Mouse (Mus musculus) common myeloid progenitor, adult 5-6 weeks (primary cell): ENCODE measurements around the gene Hoxa6. TPM values are rescaled to one million over a fixed set of nuclear protein-coding genes. Genes with fewer than 3 reads are reported as not detected.

ENCODE experiments used
- ATAC-seq: replicated peaks from 2 replicates; pipeline ENCODE4 v1.8.0; 2016; ENCODE audit warnings: low read depth, mild to moderate bottlenecking, moderate TSS enrichment, inconsistent platforms; ENCODE audit not compliant: poor library complexity, severe bottlenecking
- total RNA-seq: library from RNA; stranded (forward); fragments of 200-1000, 187-1606 nt; gene quantifications from 2 replicates; pipeline ENCODE4 v1.2.3, GENCODE M21; 2017

The Hoxa6 gene
- total RNA-seq, 1 experiment from 2014 or later, result not detected

GRCm38 (mm10) chr6:52217895-52218642, 9.5 kb upstream of the Hoxa6 start:
- no peak for ATAC-seq

- peak; percentile 47 for ATAC-seq
Measured at GRCm38 (mm10) chr6:52217459-52217768, 8.9 kb upstream of the Hoxa6 start.

DNA sequence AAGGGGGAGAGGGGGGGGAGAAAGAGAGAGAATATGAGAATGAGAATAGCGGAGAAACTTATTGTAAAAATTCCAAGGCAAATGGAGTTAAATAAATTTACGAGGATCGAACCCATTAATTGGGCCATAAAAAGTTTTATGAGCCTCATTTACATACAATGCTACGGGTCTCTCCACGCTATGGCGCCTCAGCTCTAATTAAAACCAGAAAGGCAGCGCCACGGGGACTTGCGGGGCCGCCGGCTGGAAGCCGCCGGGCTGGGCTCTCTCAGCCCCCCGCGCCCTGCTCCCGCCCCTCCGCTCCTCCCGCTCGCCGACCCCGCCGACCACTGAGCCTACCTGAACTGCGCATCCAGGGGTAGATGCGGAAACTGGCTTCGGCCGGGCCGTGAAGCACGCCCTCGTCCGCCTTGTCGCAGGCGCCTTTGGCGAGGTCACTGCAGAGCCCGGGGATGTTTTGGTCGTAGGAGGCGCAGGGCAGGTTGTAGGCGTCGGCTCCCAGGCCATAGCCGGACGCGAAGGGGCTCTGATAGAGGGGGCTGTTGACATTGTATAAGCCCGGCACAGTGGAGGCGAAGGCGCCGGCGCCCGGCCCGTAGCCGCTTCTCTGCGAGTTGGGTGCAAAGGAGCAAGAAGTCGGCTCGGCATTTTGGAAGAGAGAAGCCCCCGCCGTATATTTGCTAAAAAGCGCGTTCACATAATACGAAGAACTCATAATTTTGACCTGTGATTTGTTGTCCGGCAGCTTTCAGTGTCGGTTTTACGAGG, 8.4 kb upstream of the Hoxa6 start:
- ATAC-seq, result no peak

DNA sequence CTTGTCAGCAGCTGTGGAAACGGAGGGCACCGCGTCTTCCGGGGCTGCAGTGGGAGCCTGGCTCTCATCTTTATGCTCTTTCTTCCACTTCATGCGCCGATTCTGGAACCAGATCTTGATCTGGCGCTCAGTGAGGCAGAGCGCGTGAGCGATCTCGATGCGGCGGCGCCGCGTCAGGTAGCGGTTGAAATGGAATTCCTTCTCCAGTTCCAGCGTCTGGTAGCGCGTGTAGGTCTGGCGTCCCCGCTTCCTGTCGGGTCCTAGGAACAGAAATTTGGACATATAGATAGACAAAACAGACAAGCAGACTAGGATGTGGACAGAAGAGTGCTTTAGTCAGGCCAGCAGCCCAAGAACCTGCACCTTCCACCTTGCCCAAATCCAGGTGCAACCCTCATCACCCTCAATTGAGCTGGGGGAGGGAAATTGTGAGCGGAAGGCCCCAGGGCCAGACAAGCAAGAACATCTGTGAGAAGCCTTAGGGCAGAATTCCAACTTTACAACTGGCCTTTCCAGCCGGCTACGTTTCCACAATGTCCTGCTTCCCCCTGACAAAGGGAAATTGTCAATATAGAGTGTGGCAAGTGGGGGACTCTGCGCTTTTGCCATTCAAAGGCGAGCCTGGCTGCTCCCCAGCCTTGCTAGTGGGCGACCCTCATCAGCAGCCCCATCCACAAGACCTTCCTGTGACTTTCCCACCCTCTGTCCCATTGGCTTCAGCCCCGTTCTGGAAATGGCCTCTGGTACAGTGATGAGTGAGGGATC, 7.4 kb upstream of the Hoxa6 start:
- no peak for ATAC-seq

DNA sequence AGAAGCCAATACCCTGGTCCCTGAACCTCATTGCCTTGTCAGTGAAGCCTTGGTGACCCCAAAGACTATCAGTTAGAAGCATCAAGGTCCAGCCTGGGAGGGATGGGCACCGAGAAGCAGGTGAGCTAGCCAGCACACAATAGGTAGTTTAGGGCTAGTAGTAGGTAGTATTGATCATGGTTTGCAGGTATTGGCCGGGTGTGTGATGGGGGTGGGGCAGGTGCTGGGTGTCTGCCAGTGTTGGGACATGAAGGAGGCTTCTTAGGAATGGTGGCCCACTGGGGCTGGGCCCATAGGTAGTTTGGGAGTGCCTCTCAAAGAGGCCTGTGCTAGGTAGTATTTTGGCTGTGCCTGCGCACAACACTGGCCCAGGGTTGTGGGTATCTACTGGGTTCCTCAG, 6.5 kb upstream of the Hoxa6 start:
- ATAC-seq, result no peak

GRCm38 (mm10) chr6:52214271-52214670, 5.7 kb upstream of the Hoxa6 start:
- ATAC-seq, result no peak

DNA sequence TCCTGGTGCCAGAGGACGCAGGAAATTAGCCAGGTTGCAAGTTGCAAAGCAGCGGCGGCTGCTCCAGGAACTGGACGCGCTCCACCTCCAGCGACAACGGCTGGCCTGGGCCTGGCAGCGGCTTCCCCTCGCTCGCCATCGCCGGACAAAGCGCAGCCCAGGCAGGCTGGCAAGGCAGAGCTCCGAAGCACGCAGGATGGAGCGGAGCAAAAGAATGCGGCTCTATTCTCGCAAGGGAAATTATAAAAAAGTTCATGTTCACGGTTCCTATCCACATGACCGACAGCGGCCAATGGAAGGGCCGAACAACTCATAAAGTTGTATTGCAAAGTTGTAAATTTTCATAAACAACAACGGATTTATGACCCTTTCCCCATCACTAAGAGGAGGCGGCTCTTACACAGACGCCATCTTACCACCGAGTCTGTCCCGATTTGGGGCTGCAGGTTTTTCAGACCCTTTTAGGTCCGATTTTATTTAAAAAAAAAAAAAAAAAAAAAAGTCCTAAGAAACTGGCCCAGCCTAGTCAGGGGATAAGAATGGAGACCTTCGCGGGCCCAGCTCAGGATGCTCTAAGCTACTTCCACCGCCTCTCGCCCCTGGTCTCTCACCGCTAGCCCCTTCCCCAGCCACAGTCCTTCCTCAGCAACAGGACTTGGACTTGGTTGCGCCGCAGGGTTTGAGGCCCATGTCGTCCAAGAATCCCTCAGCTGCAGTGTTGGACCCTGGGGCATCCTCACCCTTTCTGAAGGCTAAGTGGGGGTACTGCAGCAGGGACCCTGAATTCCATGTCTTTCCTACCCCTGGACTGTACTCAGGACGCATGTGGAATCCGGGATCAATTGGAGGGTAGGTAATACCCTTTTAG, 4.8 kb upstream of the Hoxa6 start, which contains the start of the genes Hoxa3 and Gm28308:
Hoxa3 (minus strand) TSS at position 218 of the 868 bp plus-strand sequence.
Gm28308 (minus strand) TSS at position 221 of the 868 bp plus-strand sequence.
- ATAC-seq, result peak; percentile 20

- peak; percentile 29 for ATAC-seq
Measured at GRCm38 (mm10) chr6:52212556-52213118, 4.1 kb upstream of the Hoxa6 start.

DNA sequence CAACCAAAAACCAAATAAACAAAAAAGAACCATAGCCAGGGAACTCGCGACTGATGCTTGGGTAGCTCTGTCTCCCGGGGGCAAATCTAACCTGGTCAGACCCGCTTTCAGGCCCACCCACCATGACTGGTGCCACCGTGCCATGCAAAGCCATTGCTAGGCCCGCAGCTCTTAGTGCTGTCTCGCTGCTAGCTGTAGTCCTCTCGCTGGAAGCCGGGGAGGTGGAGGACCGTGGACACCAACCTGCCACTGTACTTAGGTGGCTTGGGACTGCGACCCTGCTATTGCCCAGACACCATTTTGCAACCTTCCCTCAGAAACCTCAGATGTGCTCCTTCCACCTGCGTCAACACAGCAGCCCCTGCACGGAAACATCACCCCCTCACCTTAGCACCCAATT, 3.4 kb upstream of the Hoxa6 start:
- 0 out of 2 replicates have a peak, but pooled peaks have one; percentile 2 for ATAC-seq

- ATAC-seq, result peak; percentile 68
Measured at GRCm38 (mm10) chr6:52211170-52211935, 2.8 kb upstream of the Hoxa6 start.

GRCm38 (mm10) chr6:52209685-52210046, 1.1 kb upstream of the Hoxa6 start:
- no peak for ATAC-seq

GRCm38 (mm10) chr6:52208868-52209684, 554 bp upstream of the Hoxa6 start:
- no peak for ATAC-seq

- ATAC-seq, result no peak
Measured at GRCm38 (mm10) chr6:52207684-52207976, 892 bp downstream of the Hoxa6 start.

DNA sequence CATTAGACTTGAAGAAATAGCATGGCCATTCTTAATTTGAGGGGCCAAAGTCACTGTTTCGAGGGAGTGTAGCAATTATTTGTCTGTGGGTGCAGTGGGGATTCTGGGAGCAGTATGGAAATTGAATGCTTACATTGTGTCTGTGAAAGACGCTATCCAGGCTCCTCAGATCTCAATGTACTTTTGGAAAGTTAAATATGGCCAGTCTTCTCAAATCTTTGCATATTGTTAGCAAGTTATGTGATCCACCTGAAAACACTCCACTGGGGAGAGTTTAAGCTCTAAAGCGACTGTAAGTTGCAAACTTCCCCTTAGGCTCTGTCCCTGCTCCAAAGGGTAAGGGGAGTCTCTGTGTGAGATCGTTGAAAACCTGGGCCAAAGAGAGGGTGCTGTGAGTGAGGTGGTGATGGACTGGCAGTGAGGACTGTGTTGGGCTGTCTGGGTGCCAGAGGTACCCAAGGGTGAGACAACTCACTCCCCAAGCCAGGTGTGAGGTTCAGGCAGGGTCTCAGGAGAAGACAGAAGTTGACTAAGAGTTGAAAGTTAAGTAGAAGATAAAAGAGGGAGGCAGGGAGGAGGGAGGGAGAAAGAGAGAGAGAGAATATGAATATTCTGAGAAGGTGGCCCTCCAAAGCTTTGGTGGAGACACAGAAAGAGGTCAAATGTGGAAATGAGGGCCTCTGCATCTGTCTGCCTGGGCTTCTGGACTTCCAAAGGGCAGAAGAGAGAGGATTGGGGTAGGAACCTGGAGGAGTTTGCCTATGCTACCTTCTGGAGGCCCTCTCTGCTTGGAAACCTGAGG, 1.4 kb downstream of the Hoxa6 start:
- ATAC-seq, result no peak

DNA sequence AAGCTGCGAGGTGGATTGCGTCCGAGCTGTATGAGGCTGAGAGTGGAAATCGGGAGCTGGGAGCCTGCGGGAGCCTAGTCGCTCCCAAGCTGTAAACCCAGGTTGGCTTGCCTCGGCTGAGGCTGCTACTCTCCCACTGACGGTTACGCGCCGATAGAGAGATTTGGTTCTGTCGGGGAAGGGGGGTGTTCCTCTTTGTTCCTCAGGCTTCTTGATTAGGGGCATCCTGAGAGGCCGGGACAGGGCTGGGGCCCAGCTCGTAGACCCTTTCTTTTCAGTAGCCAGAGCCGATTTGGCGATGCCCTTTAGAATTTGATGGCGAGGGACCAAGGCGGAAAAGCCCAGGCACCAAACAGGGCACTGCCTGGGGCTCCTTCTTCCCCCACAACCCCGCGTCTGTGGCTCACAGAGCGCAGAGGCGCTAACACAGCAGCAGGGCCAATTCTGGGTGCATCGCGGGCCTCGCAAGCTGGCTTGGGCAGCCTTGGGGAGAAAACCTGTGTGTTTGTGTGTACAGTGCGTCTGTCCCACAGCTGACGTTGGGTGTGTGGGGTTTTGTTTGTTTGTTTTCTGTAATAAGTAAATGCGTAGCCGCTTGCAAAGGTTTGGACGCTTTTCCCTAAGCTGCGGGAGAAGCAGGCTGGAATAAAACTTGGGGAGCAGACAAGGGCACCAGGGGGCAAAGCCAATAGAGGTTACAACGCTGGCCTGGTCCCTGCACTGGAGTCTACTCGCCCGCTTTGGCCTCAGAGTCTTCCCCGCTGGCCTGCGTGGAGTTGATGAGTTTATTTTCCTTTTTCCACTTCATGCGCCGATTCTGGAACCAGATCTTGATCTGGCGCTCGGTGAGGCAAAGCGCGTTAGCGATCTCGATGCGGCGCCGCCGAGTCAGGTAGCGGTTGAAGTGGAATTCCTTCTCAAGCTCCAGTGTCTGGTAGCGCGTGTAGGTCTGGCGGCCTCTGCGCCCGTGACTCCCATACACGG, 2.6 kb downstream of the Hoxa6 start:
- no peak for ATAC-seq

- no peak for ATAC-seq
Measured at GRCm38 (mm10) chr6:52205221-52205620, 3.3 kb downstream of the Hoxa6 start.
